18 mouse cellular contexts compared by ENCODE assay signal in genomic region chr4:33393437-33393836, GRCm38 (mm10).
A peak's percentile ranks its signal among the peaks of the same experiment; 100 is the strongest.
DNase-seq lines count a peak whose midpoint lies in the region.
"Had no signal": no experiment of that assay in that cellular context is flagged by ENCODE, and none has a peak within 500 bp of the region (broad histone marks: within the 10 kb centered on the region; RNA-seq: fewer than 3 reads in every experiment).

No protein-coding gene starts in this region.

- peak; percentile 9 for DNase-seq in cerebellum, adult 11 months
- DNase-seq in cerebellum, adult 8-10 months = no peak
- peak; percentile 9 for DNase-seq in gastrocnemius, adult 18-20 months (ENCODE audit: low spot score)
- no peak for DNase-seq in gastrocnemius, postnatal 10 days
- peak; percentile 57 for DNase-seq in right cerebral cortex, adult 18-20 months
- no peak for DNase-seq in right cerebral cortex, postnatal 25 days
- peak; percentile 30 to 59 for DNase-seq in cerebellum, postnatal 25 days
- no peak for DNase-seq in urinary bladder, postnatal 25 days (ENCODE audit: low spot score)
- DNase-seq: adrenal gland, postnatal 14 days; embryo, embryonic 11 days; gastrocnemius, postnatal 14 days; heart, adult 11 months; kidney, adult 9 months; kidney, postnatal 25 days; liver, postnatal 0 days; lung, postnatal 10 days; retina, postnatal 1 day; thymus, postnatal 14 days had no signal

Comparison
In these comparisons a context has a peak if more than half of its experiments do, and no peak if none do; other contexts are left out.
1. DNase-seq: peak in cerebellum, adult 11 months (single experiment), gastrocnemius, adult 18-20 months (single experiment), right cerebral cortex, adult 18-20 months (single experiment) and cerebellum, postnatal 25 days (2 of 2); none in cerebellum, adult 8-10 months (single experiment), gastrocnemius, postnatal 10 days (single experiment), right cerebral cortex, postnatal 25 days (single experiment) and urinary bladder, postnatal 25 days (single experiment).